Mouse (Mus musculus) liver, adult (tissue): ENCODE measurements around the gene Fbh1.

Source experiments
- GATA4 ChIP-seq: IDR thresholded peaks from 2 replicates; pipeline ENCODE4 v1.6.1; 2014; ENCODE audit warnings: mild to moderate bottlenecking, low read length; ENCODE audit not compliant: insufficient replicate concordance

Fbh1 gene

DNA sequence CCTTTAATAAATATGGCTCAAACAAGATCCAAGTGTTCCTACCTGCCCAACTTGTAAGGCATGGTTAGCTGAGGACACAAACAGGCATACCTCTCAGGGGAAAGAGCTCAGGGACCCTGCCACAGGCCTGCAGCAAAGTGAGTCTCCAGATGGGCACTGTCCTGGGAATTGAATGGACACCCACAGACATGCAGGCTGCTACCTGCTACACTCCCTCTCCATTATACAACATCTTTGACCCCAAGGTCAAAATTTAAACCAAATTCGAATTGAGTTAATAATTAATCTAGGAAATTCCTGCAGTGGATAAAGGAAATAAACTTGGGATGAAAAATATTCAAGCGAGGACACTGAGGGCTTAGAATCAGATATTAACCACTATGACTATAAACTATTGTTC is 81.5 kb downstream of the Fbh1 start:
- no peak for TF ChIP-seq GATA4

DNA sequence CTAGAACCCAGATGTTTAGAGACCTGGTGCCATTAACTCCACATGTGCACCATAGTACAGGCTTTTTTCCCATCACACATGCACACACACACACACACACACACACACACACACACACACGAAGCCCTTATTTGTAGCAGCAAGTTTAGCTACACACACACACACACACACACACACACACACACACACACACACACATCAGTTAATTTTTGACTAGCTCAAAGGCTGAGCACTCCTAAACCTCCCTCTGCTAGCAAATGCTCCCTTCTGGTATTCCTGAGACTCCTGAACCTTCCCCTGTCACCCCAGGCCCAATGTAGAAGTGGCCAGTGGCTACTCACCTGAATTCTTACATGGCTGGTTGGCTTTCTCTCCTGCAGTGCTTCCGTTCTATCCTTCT is 83.3 kb downstream of the Fbh1 start:
- no peak for TF ChIP-seq GATA4

DNA sequence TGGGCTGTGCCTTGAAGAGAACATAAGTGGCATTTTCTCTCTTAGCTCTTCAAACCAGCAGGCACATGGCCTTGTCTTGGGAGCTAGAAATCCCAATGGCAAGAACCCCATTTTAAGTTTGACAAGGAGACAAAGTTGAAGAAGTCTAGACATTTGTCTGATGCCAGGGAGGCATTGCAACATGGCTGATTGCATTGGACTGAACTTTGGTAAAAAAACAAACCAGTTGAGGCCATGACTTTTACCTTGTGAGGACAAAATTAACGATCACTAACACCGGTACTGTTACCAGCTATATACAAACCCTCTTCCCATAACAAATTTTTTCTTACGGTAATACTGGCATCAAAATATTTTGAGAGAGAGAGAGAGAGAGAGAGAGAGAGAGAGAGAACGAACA is 84.0 kb downstream of the Fbh1 start:
- no peak for TF ChIP-seq GATA4
